Mouse (Mus musculus): ENCODE measurements around the gene Mfsd9.

GRCm38 (mm10) chr1:40783450-40783849, 7.0 kb downstream of the Mfsd9 start:
- TF ChIP-seq POLR2A (IDR thresholded peaks at IDR 0.05; ENCODE audit: insufficient read depth, low read length), result no peak
- TF ChIP-seq CTCF (IDR thresholded peaks at IDR 0.05; ENCODE audit: low read depth, low read length), result no peak
- TF ChIP-seq EP300 (IDR thresholded peaks at IDR 0.05; ENCODE audit: insufficient read depth, low read depth, low read length), result no peak

All from ES-Bruce4 (cell line).